Mouse (Mus musculus) kidney, embryonic 16.5 days (tissue): Measurements from ENCODE around the gene Zc3h12a. TPM values are rescaled to one million over a fixed set of nuclear protein-coding genes. Genes with fewer than 3 reads are reported as not detected.

Experiments used
- ATAC-seq: fragments of 200-750 bp; cut with Nextera tagmentation; 2 replicates; pipeline ENCODE4 v1.8.0; 2017; ENCODE audit warnings: moderate TSS enrichment; ENCODE audit not compliant: low FRiP score, low TSS enrichment
- H3K27ac ChIP-seq: fragments of 300-500 bp; sonication (generic); 2 replicates; pipeline ENCODE4 v1.5.1; 2014; ENCODE audit warnings: low read length
- H3K27me3 ChIP-seq: fragments of 300-500 bp; sonication (generic); 2 replicates; pipeline ENCODE4 v1.6.1; 2014; ENCODE audit warnings: low read length, control low read depth, mixed read lengths; ENCODE audit not compliant: insufficient read depth
- H3K36me3 ChIP-seq: fragments of 300-500 bp; sonication (generic); 2 replicates; pipeline ENCODE4 v1.6.1; 2014; ENCODE audit warnings: low read length, control low read depth, mixed read lengths; ENCODE audit not compliant: insufficient read depth
- H3K4me1 ChIP-seq: fragments of 300-500 bp; sonication (generic); 2 replicates; pipeline ENCODE4 v1.6.1; 2014; ENCODE audit warnings: low read length, control low read depth, mixed read lengths; ENCODE audit not compliant: insufficient read depth
- H3K4me2 ChIP-seq: fragments of 300-500 bp; sonication (generic); replicated peaks from 2 replicates; pipeline ENCODE4 v1.6.1; 2014; ENCODE audit warnings: low read depth, low read length
- H3K4me3 ChIP-seq: fragments of 300-500 bp; sonication (generic); 2 replicates; pipeline ENCODE4 v1.5.1; 2014; ENCODE audit warnings: mild to moderate bottlenecking, low read length
- H3K9ac ChIP-seq: fragments of 300-500 bp; sonication (generic); replicated peaks from 2 replicates; pipeline ENCODE4 v1.6.1; 2014; ENCODE audit warnings: low read length
- H3K9me3 ChIP-seq: fragments of 300-500 bp; sonication (generic); 2 replicates; pipeline ENCODE4 v1.6.1; 2016; ENCODE audit warnings: low read length, control low read depth
- WGBS: fragments of 180-500 bp; shearing (Covaris S2); extraction: QIAGEN DNeasy Blood & Tissue Kit; methylation state at CpG from one replicate; pipeline ENCODE4 v1.1.7; 2014; 5-methylcytosine and 5-hydroxymethylcytosine counted together
- polyA plus RNA-seq: library from polyadenylated mRNA; unstranded; fragments of >200 nt; fragmentation: Nextera tagmentation; extraction: Ambion mirVana; gene quantifications from 2 replicates; pipeline ENCODE4 v1.2.1, GENCODE M21; 2015

The Zc3h12a gene
- polyA plus RNA-seq, 1 experiment from 2014 or later: 0.66 TPM

- Histone ChIP-seq H3K4me3 (no peak overlapping the region), H3K4me1 (peaks cover 17% of the 10 kb centered on the region), H3K36me3 (peaks cover 6% of the 10 kb centered on the region), H3K27me3 (no peaks in the 10 kb centered on the region), H3K9ac (no peak overlapping the region), H3K4me2 (no peak overlapping the region), H3K9me3 (no peaks in the 10 kb centered on the region), H3K27ac (no peak overlapping the region)
- ATAC-seq: no peak
- WGBS: 39% methylated on average over 10 of the region's 10 CpGs
Observed at GRCm38 (mm10) chr4:125119070-125119469, 8.6 kb downstream of the Zc3h12a start.

- H3K27me3 ChIP-seq: no peaks in the 10 kb centered on the region
- H3K4me3 ChIP-seq: no peak overlapping the region
Observed at GRCm38 (mm10) chr4:125117902-125118320, 9.7 kb downstream of the Zc3h12a start.

GRCm38 (mm10) chr4:125116929-125117328 lies 10.7 kb downstream of the Zc3h12a start:
- H3K4me1 ChIP-seq: peaks cover 7% of the 10 kb centered on the region; the same call in 1 of the 2 replicates
- no peak for ATAC-seq
- no peak overlapping the region for H3K4me3 ChIP-seq
- H3K9ac ChIP-seq: no peak overlapping the region
- H3K4me2 ChIP-seq: no peak overlapping the region
- no peaks in the 10 kb centered on the region for H3K9me3 ChIP-seq
- peaks cover 6% of the 10 kb centered on the region for H3K36me3 ChIP-seq
- H3K27ac ChIP-seq: peak overlapping the region; percentile 11; the same call in 1 of the 2 replicates
- H3K27me3 ChIP-seq: no peaks in the 10 kb centered on the region
- 69% methylated on average over 13 of the region's 13 CpGs for WGBS

More at GRCm38 (mm10) chr4:125117902-125118320, 9.7 kb downstream of the Zc3h12a start:
- Histone ChIP-seq H3K4me1 (peaks cover 16% of the 10 kb centered on the region), H3K4me2 (no peak overlapping the region), H3K9me3 (no peaks in the 10 kb centered on the region), H3K27ac (no peak overlapping the region), H3K9ac (no peak overlapping the region), H3K36me3 (peaks cover 6% of the 10 kb centered on the region)
- no peak for ATAC-seq
- 87% methylated on average over 7 of the region's 7 CpGs for WGBS

- Histone ChIP-seq H3K4me3 (no peak overlapping the region), H3K9ac (no peak overlapping the region), H3K27ac (peak overlapping the region; percentile 48; the same call in 1 of the 2 replicates), H3K4me1 (peaks cover 7% of the 10 kb centered on the region; the same call in 1 of the 2 replicates), H3K36me3 (peaks cover 6% of the 10 kb centered on the region), H3K4me2 (no peak overlapping the region), H3K9me3 (no peaks in the 10 kb centered on the region), H3K27me3 (no peaks in the 10 kb centered on the region)
- ATAC-seq: no peak
- WGBS: 62% methylated on average over 9 of the region's 9 CpGs
Observed at GRCm38 (mm10) chr4:125116090-125116861, 11.4 kb downstream of the Zc3h12a start.

- ATAC-seq: peak; percentile 5; the same call in 1 of the 2 replicates
- no peaks in the 10 kb centered on the region for H3K27me3 ChIP-seq
- H3K27ac ChIP-seq: no peak overlapping the region
- H3K4me3 ChIP-seq: no peak overlapping the region
- H3K36me3 ChIP-seq: peaks cover 3% of the 10 kb centered on the region
- H3K4me2 ChIP-seq: no peak overlapping the region
- WGBS: 27% methylated on average over 6 of the region's 6 CpGs
- no peaks in the 10 kb centered on the region for H3K9me3 ChIP-seq
- H3K4me1 ChIP-seq: peaks cover 7% of the 10 kb centered on the region; the same call in 1 of the 2 replicates
- no peak overlapping the region for H3K9ac ChIP-seq
Observed at GRCm38 (mm10) chr4:125115710-125116089, 11.9 kb downstream of the Zc3h12a start.

- no peak for ATAC-seq
- Histone ChIP-seq H3K9me3 (no peaks in the 10 kb centered on the region), H3K4me1 (peaks cover 7% of the 10 kb centered on the region; the same call in 1 of the 2 replicates), H3K4me2 (no peak overlapping the region), H3K9ac (no peak overlapping the region; the same call in 1 of the 2 replicates), H3K4me3 (no peak overlapping the region), H3K36me3 (peaks cover 4% of the 10 kb centered on the region; the same call in 1 of the 2 replicates), H3K27me3 (no peaks in the 10 kb centered on the region), H3K27ac (peak overlapping the region; percentile 57; the same call in 1 of the 2 replicates)
- WGBS: 75% methylated on average over 4 of the region's 4 CpGs
Observed at GRCm38 (mm10) chr4:125115081-125115480, 12.6 kb downstream of the Zc3h12a start.

- peak; percentile 69 for ATAC-seq
- Histone ChIP-seq H3K4me2 (no peak overlapping the region), H3K4me3 (no peak overlapping the region), H3K27me3 (no peaks in the 10 kb centered on the region), H3K27ac (peak overlapping the region; percentile 57; the same call in 1 of the 2 replicates), H3K9ac (no peak overlapping the region; the same call in 1 of the 2 replicates), H3K36me3 (peaks cover 5% of the 10 kb centered on the region; the same call in 1 of the 2 replicates), H3K9me3 (no peaks in the 10 kb centered on the region), H3K4me1 (peaks cover 7% of the 10 kb centered on the region; the same call in 1 of the 2 replicates)
- 3% methylated on average over 6 of the region's 6 CpGs for whole genome bisulfite sequencing
Observed at GRCm38 (mm10) chr4:125114638-125115037, 13.0 kb downstream of the Zc3h12a start.

- no peaks in the 10 kb centered on the region for H3K9me3 ChIP-seq
- ATAC-seq: no peak
- no peak overlapping the region for H3K9ac ChIP-seq
- H3K36me3 ChIP-seq: peaks cover 29% of the 10 kb centered on the region
- 0 out of 2 replicates have a peak, but pooled peaks cover 5% of the 10 kb centered on the region for H3K4me1 ChIP-seq
- no peak overlapping the region for H3K4me2 ChIP-seq
- no peak overlapping the region for H3K4me3 ChIP-seq
- H3K27ac ChIP-seq: no peak overlapping the region
- no peaks in the 10 kb centered on the region for H3K27me3 ChIP-seq
- WGBS: 93% methylated on average over 9 of the region's 9 CpGs
Observed at GRCm38 (mm10) chr4:125105354-125105753, 22.3 kb downstream of the Zc3h12a start.

- WGBS: 74% methylated on average over 13 of the region's 13 CpGs
- no peak overlapping the region for H3K27ac ChIP-seq
- no peaks in the 10 kb centered on the region for H3K9me3 ChIP-seq
- ATAC-seq: no peak
- H3K9ac ChIP-seq: no peak overlapping the region
- no peaks in the 10 kb centered on the region for H3K27me3 ChIP-seq
- H3K36me3 ChIP-seq: peaks cover 29% of the 10 kb centered on the region
- H3K4me1 ChIP-seq: no peaks in the 10 kb centered on the region
- H3K4me2 ChIP-seq: no peak overlapping the region
- H3K4me3 ChIP-seq: no peak overlapping the region
Observed at GRCm38 (mm10) chr4:125101334-125101733, 26.3 kb downstream of the Zc3h12a start.

GRCm38 (mm10) chr4:125099458-125099857 lies 28.2 kb downstream of the Zc3h12a start:
- H3K4me2 ChIP-seq: no peak overlapping the region
- peak; percentile 69; the same call in 1 of the 2 replicates for ATAC-seq
- 10% methylated on average over 8 of the region's 8 CpGs for WGBS

More at GRCm38 (mm10) chr4:125099458-125099857, 28.2 kb downstream of the Zc3h12a start:
- peaks cover 23% of the 10 kb centered on the region for H3K36me3 ChIP-seq
- no peak overlapping the region for H3K4me3 ChIP-seq
- H3K9me3 ChIP-seq: no peaks in the 10 kb centered on the region
- no peak overlapping the region for H3K9ac ChIP-seq
- no peaks in the 10 kb centered on the region for H3K4me1 ChIP-seq
- no peaks in the 10 kb centered on the region for H3K27me3 ChIP-seq
- no peak overlapping the region for H3K27ac ChIP-seq
